Mouse (Mus musculus) forebrain, embryonic 11.5 days (tissue): ENCODE measurements around the gene Mvd. TPM values are rescaled to one million over a fixed set of nuclear protein-coding genes. Genes with fewer than 3 reads are reported as not detected.

Experiments
- ATAC-seq: fragments of 200-750 bp; cut with Nextera tagmentation; replicated peaks from 2 replicates; pipeline ENCODE4 v1.8.0; 2017; ENCODE audit warnings: moderate TSS enrichment; ENCODE audit not compliant: low FRiP score
- DNase-seq: peaks from one replicate; pipeline ENCODE4 v3.0.0-alpha.2; 2017; ENCODE audit warnings: low spot score
- H3K27ac ChIP-seq: fragments of 300-500 bp; sonication (generic); 2 replicates; pipeline ENCODE4 v1.5.1; 2014; ENCODE audit warnings: low read depth, low read length
- H3K27me3 ChIP-seq: fragments of 300-500 bp; sonication (generic); 2 replicates; pipeline ENCODE4 v1.6.1; 2014; ENCODE audit warnings: mild to moderate bottlenecking, low read length, mixed read lengths; ENCODE audit not compliant: control insufficient read depth, insufficient read depth
- H3K36me3 ChIP-seq: fragments of 300-500 bp; sonication (generic); 2 replicates; pipeline ENCODE4 v1.6.1; 2014; ENCODE audit warnings: mild to moderate bottlenecking, low read length, moderate library complexity, mixed read lengths; ENCODE audit not compliant: control insufficient read depth, insufficient read depth
- H3K4me1 ChIP-seq: fragments of 300-500 bp; sonication (generic); replicated peaks from 2 replicates; pipeline ENCODE4 v1.6.1; 2014; ENCODE audit warnings: low read length, mixed read lengths; ENCODE audit not compliant: control insufficient read depth, insufficient read depth
- H3K4me2 ChIP-seq: fragments of 300-500 bp; sonication (generic); 2 replicates; pipeline ENCODE4 v1.6.1; 2014; ENCODE audit warnings: low read depth, mild to moderate bottlenecking, low read length, moderate library complexity, mixed read lengths; ENCODE audit not compliant: severe bottlenecking
- H3K4me3 ChIP-seq: fragments of 300-500 bp; sonication (generic); 2 replicates; pipeline ENCODE4 v1.5.1; 2014; ENCODE audit warnings: low read depth, low read length
- H3K9ac ChIP-seq: fragments of 300-500 bp; sonication (generic); 2 replicates; pipeline ENCODE4 v1.6.1; 2014; ENCODE audit warnings: low read length
- H3K9me3 ChIP-seq: fragments of 300-500 bp; sonication (generic); 2 replicates; pipeline ENCODE4 v1.6.1; 2016; ENCODE audit warnings: low read length, mixed read lengths; ENCODE audit not compliant: control insufficient read depth
- WGBS: fragments of 180-500 bp; shearing (Covaris S2); extraction: QIAGEN DNeasy Blood & Tissue Kit; methylation state at CpG from one replicate; pipeline ENCODE4 v1.1.7; 2014; 5-methylcytosine and 5-hydroxymethylcytosine counted together
- polyA plus RNA-seq: library from polyadenylated mRNA; unstranded; fragments of >200 nt; fragmentation: Nextera tagmentation; extraction: Ambion mirVana; gene quantifications from 2 replicates; pipeline ENCODE4 v1.2.1, GENCODE M21; 2014

Gene Mvd
- polyA plus RNA-seq, 1 experiment from 2014 or later = 47.4 TPM

- WGBS = 3% methylated on average over 53 of the region's 56 CpGs
These were observed 17.6 kb upstream of the Mvd start, which contains the start of gene Snai3 for GRCm38 (mm10) chr8:122460524-122461472. TSS of gene Snai3 (minus strand) at chr8:122460733.

GRCm38 (mm10) chr8:122459990-122460389 is 16.8 kb upstream of the Mvd start:
- ATAC-seq (no peak), DNase-seq (no peak)
- H3K4me3 ChIP-seq = peak overlapping the region; percentile 24
- H3K9me3 ChIP-seq = no peaks in the 10 kb centered on the region
- H3K27ac ChIP-seq = no peak overlapping the region
- 32% methylated on average over 7 of the region's 7 CpGs for WGBS
- H3K36me3 ChIP-seq = no peaks in the 10 kb centered on the region
- peak overlapping the region; percentile 43 for H3K9ac ChIP-seq
- peak overlapping the region; percentile 50; the same call in 1 of the 2 replicates for H3K4me2 ChIP-seq
- H3K27me3 ChIP-seq = peaks cover 29% of the 10 kb centered on the region
- peaks cover 7% of the 10 kb centered on the region for H3K4me1 ChIP-seq

More at GRCm38 (mm10) chr8:122460524-122461472, 17.6 kb upstream of the Mvd start, which contains the start of gene Snai3:
- H3K27me3 ChIP-seq = peaks cover 29% of the 10 kb centered on the region
- DNase-seq (peak; percentile 69), ATAC-seq (peak; percentile 73)
- peak within 1 kb of the TSS; percentile 50 for H3K4me2 ChIP-seq
- H3K4me1 ChIP-seq = peaks cover 7% of the 10 kb centered on the region
- H3K4me3 ChIP-seq = peak within 1 kb of the TSS; percentile 24
- H3K9ac ChIP-seq = peak within 1 kb of the TSS; percentile 43
- no peaks in the 10 kb centered on the region for H3K36me3 ChIP-seq
- no peaks in the 10 kb centered on the region for H3K9me3 ChIP-seq
- no peak within 1 kb of the TSS for H3K27ac ChIP-seq

- no peak overlapping the region for H3K4me2 ChIP-seq
- DNase-seq = no peak
- H3K9me3 ChIP-seq = no peaks in the 10 kb centered on the region
- no peak overlapping the region for H3K4me3 ChIP-seq
- 57% methylated on average over 6 of the region's 6 CpGs for WGBS
- H3K36me3 ChIP-seq = no peaks in the 10 kb centered on the region
- no peak for ATAC-seq
- peaks cover 29% of the 10 kb centered on the region for H3K27me3 ChIP-seq
- peaks cover 7% of the 10 kb centered on the region for H3K4me1 ChIP-seq
- H3K9ac ChIP-seq = no peak overlapping the region
- H3K27ac ChIP-seq = no peak overlapping the region
These were observed 16.1 kb upstream of the Mvd start for GRCm38 (mm10) chr8:122459218-122459900.

GRCm38 (mm10) chr8:122457171-122457570 is 13.9 kb upstream of the Mvd start:
- no peaks in the 10 kb centered on the region for H3K9me3 ChIP-seq
- 74% methylated on average over 11 of the region's 11 CpGs for WGBS
- no peak overlapping the region for H3K4me2 ChIP-seq
- H3K27ac ChIP-seq = no peak overlapping the region
- ATAC-seq = no peak
- H3K4me3 ChIP-seq = no peak overlapping the region
- peaks cover 27% of the 10 kb centered on the region for H3K27me3 ChIP-seq
- H3K4me1 ChIP-seq = peaks cover 7% of the 10 kb centered on the region
- no peak overlapping the region for H3K9ac ChIP-seq
- DNase-seq = no peak
- no peaks in the 10 kb centered on the region for H3K36me3 ChIP-seq

GRCm38 (mm10) chr8:122454409-122454808 is 11.2 kb upstream of the Mvd start:
- H3K4me1 ChIP-seq = no peaks in the 10 kb centered on the region
- DNase-seq (no peak), ATAC-seq (no peak)
- no peak overlapping the region for H3K4me3 ChIP-seq
- H3K27ac ChIP-seq = no peak overlapping the region
- WGBS = 92% methylated on average over 6 of the region's 6 CpGs
- H3K36me3 ChIP-seq = no peaks in the 10 kb centered on the region
- H3K9me3 ChIP-seq = no peaks in the 10 kb centered on the region
- peaks cover 3% of the 10 kb centered on the region for H3K27me3 ChIP-seq
- H3K9ac ChIP-seq = no peak overlapping the region
- H3K4me2 ChIP-seq = no peak overlapping the region

GRCm38 (mm10) chr8:122452154-122452553 is 8.9 kb upstream of the Mvd start:
- Histone ChIP-seq H3K4me3 (no peak overlapping the region), H3K4me1 (no peaks in the 10 kb centered on the region), H3K27ac (no peak overlapping the region), H3K36me3 (no peaks in the 10 kb centered on the region), H3K27me3 (no peaks in the 10 kb centered on the region), H3K4me2 (no peak overlapping the region), H3K9me3 (no peaks in the 10 kb centered on the region), H3K9ac (no peak overlapping the region)
- DNase-seq (no peak), ATAC-seq (no peak)
- WGBS = 86% methylated on average over 10 of the region's 10 CpGs

- no peaks in the 10 kb centered on the region for H3K9me3 ChIP-seq
- no peak overlapping the region for H3K4me3 ChIP-seq
- WGBS = 81% methylated on average over 7 of the region's 7 CpGs
- no peak overlapping the region for H3K9ac ChIP-seq
- H3K4me2 ChIP-seq = no peak overlapping the region
- H3K27ac ChIP-seq = no peak overlapping the region
- no peaks in the 10 kb centered on the region for H3K36me3 ChIP-seq
- H3K27me3 ChIP-seq = no peaks in the 10 kb centered on the region
- no peaks in the 10 kb centered on the region for H3K4me1 ChIP-seq
- no peak for ATAC-seq
- no peak for DNase-seq
These were observed 8.0 kb upstream of the Mvd start for GRCm38 (mm10) chr8:122451161-122451703.

GRCm38 (mm10) chr8:122445203-122445602 is 2.0 kb upstream of the Mvd start:
- Histone ChIP-seq H3K27me3 (no peaks in the 10 kb centered on the region), H3K9ac (no peak overlapping the region), H3K4me1 (peaks cover 3% of the 10 kb centered on the region; the same call in 1 of the 2 replicates), H3K36me3 (no peaks in the 10 kb centered on the region), H3K4me3 (no peak overlapping the region), H3K4me2 (no peak overlapping the region), H3K9me3 (no peaks in the 10 kb centered on the region), H3K27ac (no peak overlapping the region)
- no peak for ATAC-seq
- DNase-seq = no peak
- WGBS = 76% methylated on average over 3 of the region's 3 CpGs
